Mouse (Mus musculus) layer of hippocampus, postnatal 14 days (tissue): ENCODE measurements around the gene Spp2. TPM values are rescaled to one million over a fixed set of nuclear protein-coding genes. Genes with fewer than 3 reads are reported as not detected.

ENCODE experiments used
- DNase-seq, 2 experiments: peaks; one replicate each; pipeline ENCODE4 v3.0.0; 2021 to 2022; ENCODE audit warnings: low spot score in 2 of 2, mixed read lengths in 1 of 2
- total RNA-seq, 2 experiments: library from RNA; stranded (reverse); gene quantifications; 2 replicates each; pipeline ENCODE4 v1.2.3; 2021

Spp2 gene
- total RNA-seq, 2 experiments from 2014 or later, result not detected

DNA sequence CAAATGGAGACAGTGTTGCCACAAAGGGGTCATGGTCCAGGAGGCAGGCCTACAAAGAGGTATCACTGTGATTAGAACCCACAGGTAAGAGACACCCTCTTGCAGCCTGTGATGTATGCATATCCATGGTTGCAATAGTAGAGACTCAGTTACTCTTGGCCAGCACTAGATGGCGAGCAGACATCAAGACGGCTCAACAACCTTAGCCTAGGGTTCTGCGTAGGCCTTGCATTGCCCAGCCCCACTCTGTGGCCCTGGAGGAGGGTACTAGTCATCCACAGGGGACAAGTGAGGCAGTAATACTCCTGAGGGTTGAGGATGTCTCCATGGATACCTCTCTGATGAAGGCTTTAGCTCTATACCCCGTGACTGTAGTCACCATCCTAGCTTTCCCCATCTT lies 59.0 kb downstream of the Spp2 start:
- peak in 1 of 2 experiments; percentile 26 for DNase-seq

DNA sequence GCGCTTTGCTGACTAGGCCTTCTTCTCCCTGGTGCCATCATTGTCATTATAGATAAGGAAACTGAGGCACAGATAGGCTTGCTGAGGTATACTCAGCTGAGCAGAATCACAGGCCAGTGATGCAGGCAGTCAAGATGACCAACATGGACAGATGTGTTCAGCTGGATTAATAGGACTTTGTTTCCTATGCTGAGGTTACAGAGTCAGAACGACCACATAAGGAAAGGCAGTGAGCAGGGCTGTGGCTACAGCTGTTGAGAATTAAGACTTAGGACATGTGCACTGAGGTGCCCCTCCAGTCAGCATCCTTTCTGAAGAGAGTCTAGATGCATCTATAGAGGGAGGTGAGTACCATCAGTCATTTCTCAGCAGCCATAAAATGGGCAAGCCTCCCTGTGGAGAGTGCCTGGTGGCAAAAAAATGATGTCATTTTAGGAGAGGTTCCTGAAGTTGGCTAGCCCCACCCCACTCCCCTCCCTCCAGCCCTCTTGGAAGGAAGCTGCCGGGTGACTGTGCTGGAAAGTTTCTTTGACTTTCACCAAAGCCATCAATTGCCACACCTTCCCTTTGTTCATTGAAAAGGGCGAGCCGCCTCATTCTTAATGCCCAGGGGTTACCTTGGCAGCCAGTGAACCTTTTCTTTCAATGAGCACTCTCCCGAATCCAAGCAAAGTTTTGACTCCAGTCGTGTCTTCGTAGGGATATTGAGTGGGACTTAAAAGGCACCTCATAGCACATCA lies 59.7 kb downstream of the Spp2 start:
- DNase-seq, result no peak

DNA sequence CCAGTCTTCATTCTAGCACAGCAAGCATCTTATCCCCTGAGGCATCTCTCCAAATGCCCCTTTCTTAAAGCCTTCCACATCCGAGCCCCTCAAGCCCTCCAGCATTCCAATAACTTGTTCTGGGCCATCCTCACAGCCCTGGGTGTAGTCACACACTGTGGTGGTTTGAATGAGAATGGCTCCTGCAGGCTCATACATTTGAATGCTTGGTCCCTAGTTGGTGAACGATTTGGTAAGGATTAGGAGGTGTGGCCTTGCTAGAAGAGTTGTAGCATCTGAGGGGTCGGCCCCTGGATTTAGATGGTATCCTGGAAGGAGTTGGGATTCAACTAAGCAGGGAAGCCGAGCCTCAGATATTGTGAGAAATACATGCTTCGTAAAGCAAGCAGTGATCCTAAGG lies 61.1 kb downstream of the Spp2 start:
- no peak for DNase-seq

DNA sequence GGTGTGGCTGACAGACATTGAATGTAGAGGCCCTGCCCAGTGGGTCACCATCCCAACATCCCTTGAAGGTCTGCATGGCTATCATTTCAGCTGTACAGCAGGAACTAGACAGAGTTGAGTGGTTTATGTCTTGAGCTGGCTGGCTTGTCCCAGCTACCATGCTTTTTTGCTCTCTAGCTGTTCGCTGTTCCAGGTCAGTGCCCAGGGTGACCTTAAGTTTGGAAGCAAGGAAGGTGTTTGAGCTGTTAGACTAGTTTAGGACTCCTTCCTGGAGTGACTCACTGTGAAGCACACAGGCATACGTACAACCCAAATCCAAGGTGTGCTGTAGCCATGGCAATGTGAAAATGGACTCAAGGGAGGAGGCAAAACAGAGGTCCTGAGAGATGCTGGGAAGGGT lies 61.6 kb downstream of the Spp2 start:
- no peak for DNase-seq

DNA sequence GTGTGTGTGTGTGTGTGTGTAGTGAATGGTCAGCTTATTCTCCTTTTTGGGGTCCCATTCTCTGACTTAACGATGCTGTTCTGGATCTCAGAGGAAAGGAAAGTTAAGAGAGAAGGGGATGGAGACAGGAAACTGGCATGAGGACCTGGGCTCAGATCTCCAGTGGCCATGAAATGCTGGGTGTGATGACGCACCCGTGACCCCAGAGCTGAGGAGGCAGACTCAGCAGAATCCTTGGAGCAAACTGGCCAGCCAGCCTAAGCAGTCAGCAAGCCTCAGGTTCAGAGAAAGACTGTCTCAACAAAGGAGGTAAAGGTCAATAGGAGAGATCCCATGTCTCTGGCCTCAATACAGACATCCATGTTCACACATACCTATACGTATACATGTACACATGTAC lies 63.0 kb downstream of the Spp2 start:
- no peak for DNase-seq

DNA sequence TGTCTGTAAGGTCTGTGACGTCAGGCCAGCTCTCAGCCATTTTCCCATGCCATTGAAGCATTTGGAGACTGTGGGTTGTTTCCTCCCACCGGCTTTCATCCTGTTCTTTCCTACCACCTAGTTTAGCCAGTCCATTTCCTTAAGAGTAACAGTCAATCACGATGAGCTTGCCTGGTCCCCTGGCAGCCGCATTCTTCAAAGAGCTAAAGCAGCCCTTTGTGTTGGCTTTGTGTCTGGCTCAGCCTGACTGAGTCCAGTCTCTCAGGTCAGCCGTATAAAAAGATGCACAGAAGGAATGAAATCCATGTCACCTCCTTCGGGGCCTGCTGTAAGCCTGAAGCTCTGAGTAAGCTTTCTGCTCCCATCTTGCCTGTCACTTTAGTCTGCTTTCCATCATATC lies 65.5 kb downstream of the Spp2 start:
- no peak for DNase-seq

DNA sequence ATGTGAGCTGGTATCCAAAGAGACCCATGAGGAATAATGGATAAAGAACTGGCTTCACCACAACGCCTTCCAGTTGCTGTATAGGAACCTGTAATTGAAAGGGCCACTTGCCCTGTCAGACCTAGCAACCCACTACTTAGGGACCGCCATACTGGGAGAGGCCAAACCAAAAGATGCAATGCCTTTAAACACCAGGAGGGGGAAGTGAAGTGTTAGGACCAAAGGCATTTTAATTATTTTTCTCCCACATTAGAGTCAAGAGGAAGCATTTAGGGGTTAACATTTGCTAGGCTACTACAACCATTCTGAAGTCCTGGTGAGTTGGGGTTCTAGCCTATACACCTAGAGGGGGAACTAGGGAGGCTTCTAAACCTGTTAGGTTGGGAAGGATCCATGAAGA lies 67.1 kb downstream of the Spp2 start:
- no peak for DNase-seq

DNA sequence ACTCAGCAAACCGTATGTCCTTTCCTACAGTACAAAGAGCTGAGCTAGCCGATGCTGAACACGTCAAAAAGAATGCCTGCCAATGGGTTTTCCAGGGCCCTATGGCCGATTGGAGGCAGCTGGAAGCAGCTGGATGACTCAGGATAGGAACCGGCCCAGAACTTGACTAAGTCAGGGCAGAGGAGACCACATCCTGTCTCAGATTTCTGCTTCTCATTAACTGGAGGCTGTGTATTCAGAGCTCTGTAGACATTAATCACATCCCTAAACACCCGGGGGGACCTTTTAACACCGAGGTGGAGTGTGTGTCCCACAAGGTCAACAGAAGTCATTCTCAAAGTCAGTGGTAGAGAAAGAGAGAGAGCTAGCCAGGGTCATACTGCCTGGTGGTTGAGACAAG lies 67.8 kb downstream of the Spp2 start:
- no peak for DNase-seq

DNA sequence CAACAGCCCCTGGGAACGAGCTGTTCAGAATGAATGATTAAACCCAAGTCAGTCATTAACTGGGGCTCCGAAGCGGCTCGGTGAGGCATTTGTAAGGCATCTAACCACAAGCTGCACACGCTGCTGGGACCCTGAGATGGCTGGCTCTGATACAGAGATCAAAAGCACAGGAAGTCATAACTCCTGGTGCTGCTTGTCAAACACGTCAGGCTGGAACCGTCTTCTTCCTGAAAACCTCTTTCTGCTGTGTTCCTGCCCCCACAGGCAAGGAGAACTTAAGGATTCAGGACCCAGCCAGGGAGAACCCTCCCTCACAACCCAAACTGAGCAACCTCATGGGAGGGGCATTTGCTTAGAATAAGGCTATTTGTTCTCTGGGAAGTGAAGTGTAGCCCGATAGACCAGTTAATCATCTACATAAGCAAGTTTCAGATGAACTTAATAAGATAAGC lies 68.8 kb downstream of the Spp2 start:
- no peak for DNase-seq

Other genes starting within 250 kb of the Spp2 start
- not detected for gene Ugt1a5, start 240.9 kb upstream of the Spp2 start, total RNA-seq
- not detected for gene Ugt1a2, start 206.4 kb upstream of the Spp2 start, total RNA-seq
- 1 to 10 TPM; 1.7 to 3.1 TPM for gene Dnajb3, start 201.2 kb upstream of the Spp2 start, total RNA-seq
- not detected for gene Ugt1a1, start 195.0 kb upstream of the Spp2 start, total RNA-seq
- gene Mroh2a, start 180.0 kb upstream of the Spp2 start, total RNA-seq, result under 1 TPM; 0.12 to 0.17 TPM
- gene Hjurp, start 129.3 kb upstream of the Spp2 start, total RNA-seq, result 10 to 100 TPM; 36.0 to 37.2 TPM
- gene Trpm8, start 129.3 kb upstream of the Spp2 start, total RNA-seq, result under 1 TPM; 0.25 to 0.57 TPM
- not detected for gene Glrp1, start 103.1 kb downstream of the Spp2 start, total RNA-seq